Mouse (Mus musculus) megakaryocyte, embryonic 14.5 days (primary cell): Measurements from ENCODE around the gene Camkmt.

Source experiments
- FLI1 ChIP-seq: IDR thresholded peaks from 2 replicates; pipeline ENCODE4 v1.6.1; 2012; ENCODE audit warnings: low read length, inconsistent platforms, mixed read lengths
- GATA1 ChIP-seq: IDR thresholded peaks from 3 replicates; pipeline ENCODE4 v1.6.1; 2012; ENCODE audit warnings: mixed read lengths, low read length, inconsistent platforms, borderline replicate concordance

DNA sequence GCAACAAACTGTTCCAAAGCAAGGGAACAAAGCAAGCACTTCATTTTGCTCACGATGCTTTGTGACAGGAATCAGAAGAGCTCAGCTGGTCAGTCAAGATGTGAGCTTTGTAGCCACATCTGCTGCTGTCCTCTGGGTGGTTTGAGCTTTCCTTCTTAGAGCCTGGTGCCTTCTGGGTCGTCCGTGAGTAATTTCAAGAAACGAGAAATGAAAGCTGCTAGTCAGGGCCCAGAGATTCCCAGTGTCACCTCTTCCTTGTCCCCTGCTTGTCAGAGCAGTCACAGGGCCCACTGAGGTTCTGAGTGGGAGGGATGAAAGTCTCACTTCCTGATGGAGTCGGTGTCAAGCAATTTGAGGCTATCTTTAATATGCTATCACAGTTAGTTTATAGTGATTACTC lies 127.7 kb downstream of the Camkmt start:
- TF ChIP-seq FLI1: no peak
- no peak for TF ChIP-seq GATA1
